Mouse (Mus musculus) heart, embryonic 11.5 days (tissue): Measurements from ENCODE around the gene Mab21l1. TPM values are rescaled to one million over a fixed set of nuclear protein-coding genes. Genes with fewer than 3 reads are reported as not detected.

Source experiments
- ATAC-seq: fragments of 200-750 bp; cut with Nextera tagmentation; replicated peaks from 2 replicates; pipeline ENCODE4 v1.8.0; 2017; ENCODE audit warnings: moderate library complexity; ENCODE audit not compliant: insufficient number of reproducible peaks, low FRiP score, low TSS enrichment
- H3K27ac ChIP-seq: fragments of 300-500 bp; sonication (generic); 2 replicates; pipeline ENCODE4 v1.5.1; 2014; ENCODE audit warnings: mild to moderate bottlenecking, low read depth, low read length
- H3K27me3 ChIP-seq: fragments of 300-500 bp; sonication (generic); 2 replicates; pipeline ENCODE4 v1.6.1; 2014; ENCODE audit warnings: mild to moderate bottlenecking, low read length, mixed read lengths; ENCODE audit not compliant: control insufficient read depth, insufficient read depth
- H3K36me3 ChIP-seq: fragments of 300-500 bp; sonication (generic); 2 replicates; pipeline ENCODE4 v1.6.1; 2014; ENCODE audit warnings: mild to moderate bottlenecking, low read length, moderate library complexity, mixed read lengths; ENCODE audit not compliant: control insufficient read depth, insufficient read depth
- H3K4me1 ChIP-seq: fragments of 300-500 bp; sonication (generic); 2 replicates; pipeline ENCODE4 v1.6.1; 2014; ENCODE audit warnings: low read length; ENCODE audit not compliant: control insufficient read depth, insufficient read depth
- H3K4me2 ChIP-seq: fragments of 300-500 bp; sonication (generic); 2 replicates; pipeline ENCODE4 v1.6.1; 2014; ENCODE audit warnings: mild to moderate bottlenecking, moderate library complexity
- H3K4me3 ChIP-seq: fragments of 300-500 bp; sonication (generic); 2 replicates; pipeline ENCODE4 v1.5.1; 2014; ENCODE audit warnings: low read depth, low read length
- H3K9ac ChIP-seq: fragments of 300-500 bp; sonication (generic); 2 replicates; pipeline ENCODE4 v1.6.1; 2014; ENCODE audit warnings: mild to moderate bottlenecking, low read depth, low read length, moderate library complexity
- H3K9me3 ChIP-seq: fragments of 300-500 bp; sonication (generic); replicated peaks from 2 replicates; pipeline ENCODE4 v1.6.1; 2016; ENCODE audit warnings: low read length; ENCODE audit not compliant: control insufficient read depth
- WGBS: fragments of 180-500 bp; shearing (Covaris S2); extraction: QIAGEN DNeasy Blood & Tissue Kit; methylation state at CpG from one replicate; pipeline ENCODE4 v1.1.7; 2014; ENCODE audit not compliant: insufficient replicate concordance; 5-methylcytosine and 5-hydroxymethylcytosine counted together
- polyA plus RNA-seq: library from polyadenylated mRNA; unstranded; fragments of >200 nt; fragmentation: Nextera tagmentation; extraction: Ambion mirVana; gene quantifications from 2 replicates; pipeline ENCODE4 v1.2.1, GENCODE M21; 2014

Gene Mab21l1
- polyA plus RNA-seq, 1 experiment from 2014 or later = 0.93 TPM

GRCm38 (mm10) chr3:55816096-55816495 is 33.8 kb downstream of the Mab21l1 start:
- Histone ChIP-seq H3K36me3 (no peaks in the 10 kb centered on the region), H3K4me2 (no peak overlapping the region), H3K4me3 (no peak overlapping the region), H3K4me1 (peaks cover 3% of the 10 kb centered on the region; the same call in 1 of the 2 replicates), H3K27ac (no peak overlapping the region), H3K9ac (no peak overlapping the region), H3K9me3 (no peaks in the 10 kb centered on the region), H3K27me3 (no peaks in the 10 kb centered on the region)
- WGBS = 70% methylated on average over 5 of the region's 5 CpGs
- ATAC-seq = no peak

- Histone ChIP-seq H3K36me3 (no peaks in the 10 kb centered on the region), H3K4me1 (peaks cover 3% of the 10 kb centered on the region; the same call in 1 of the 2 replicates), H3K9ac (no peak overlapping the region), H3K27me3 (no peaks in the 10 kb centered on the region), H3K4me2 (no peak overlapping the region), H3K27ac (no peak overlapping the region), H3K4me3 (no peak overlapping the region), H3K9me3 (no peaks in the 10 kb centered on the region)
- WGBS = 67% methylated on average over 6 of the region's 6 CpGs
- ATAC-seq = no peak
Measured at GRCm38 (mm10) chr3:55816638-55817375, 34.5 kb downstream of the Mab21l1 start.

- no peak for ATAC-seq
- H3K9ac ChIP-seq = no peak overlapping the region
- no peaks in the 10 kb centered on the region for H3K36me3 ChIP-seq
- H3K9me3 ChIP-seq = no peaks in the 10 kb centered on the region
- H3K4me1 ChIP-seq = peaks cover 3% of the 10 kb centered on the region; the same call in 1 of the 2 replicates
- H3K4me3 ChIP-seq = no peak overlapping the region
- no peak overlapping the region for H3K4me2 ChIP-seq
- no peak overlapping the region for H3K27ac ChIP-seq
- H3K27me3 ChIP-seq = no peaks in the 10 kb centered on the region
- WGBS = 84% methylated on average over 2 of the region's 2 CpGs
Measured at GRCm38 (mm10) chr3:55818082-55818481, 35.8 kb downstream of the Mab21l1 start.

GRCm38 (mm10) chr3:55819598-55819997 is 37.3 kb downstream of the Mab21l1 start:
- Histone ChIP-seq H3K27ac (no peak overlapping the region), H3K9ac (no peak overlapping the region), H3K27me3 (no peaks in the 10 kb centered on the region), H3K4me1 (peaks cover 3% of the 10 kb centered on the region; the same call in 1 of the 2 replicates), H3K36me3 (no peaks in the 10 kb centered on the region), H3K4me3 (no peak overlapping the region), H3K4me2 (no peak overlapping the region), H3K9me3 (no peaks in the 10 kb centered on the region)
- ATAC-seq = no peak

- H3K4me1 ChIP-seq = no peaks in the 10 kb centered on the region
- no peak overlapping the region for H3K9ac ChIP-seq
- 62% methylated on average over 3 of the region's 3 CpGs for whole genome bisulfite sequencing
- no peak for ATAC-seq
- no peaks in the 10 kb centered on the region for H3K9me3 ChIP-seq
- H3K27me3 ChIP-seq = no peaks in the 10 kb centered on the region
- no peak overlapping the region for H3K4me2 ChIP-seq
- no peak overlapping the region for H3K27ac ChIP-seq
- no peaks in the 10 kb centered on the region for H3K36me3 ChIP-seq
- H3K4me3 ChIP-seq = no peak overlapping the region
Measured at GRCm38 (mm10) chr3:55824864-55825263, 42.6 kb downstream of the Mab21l1 start.

DNA sequence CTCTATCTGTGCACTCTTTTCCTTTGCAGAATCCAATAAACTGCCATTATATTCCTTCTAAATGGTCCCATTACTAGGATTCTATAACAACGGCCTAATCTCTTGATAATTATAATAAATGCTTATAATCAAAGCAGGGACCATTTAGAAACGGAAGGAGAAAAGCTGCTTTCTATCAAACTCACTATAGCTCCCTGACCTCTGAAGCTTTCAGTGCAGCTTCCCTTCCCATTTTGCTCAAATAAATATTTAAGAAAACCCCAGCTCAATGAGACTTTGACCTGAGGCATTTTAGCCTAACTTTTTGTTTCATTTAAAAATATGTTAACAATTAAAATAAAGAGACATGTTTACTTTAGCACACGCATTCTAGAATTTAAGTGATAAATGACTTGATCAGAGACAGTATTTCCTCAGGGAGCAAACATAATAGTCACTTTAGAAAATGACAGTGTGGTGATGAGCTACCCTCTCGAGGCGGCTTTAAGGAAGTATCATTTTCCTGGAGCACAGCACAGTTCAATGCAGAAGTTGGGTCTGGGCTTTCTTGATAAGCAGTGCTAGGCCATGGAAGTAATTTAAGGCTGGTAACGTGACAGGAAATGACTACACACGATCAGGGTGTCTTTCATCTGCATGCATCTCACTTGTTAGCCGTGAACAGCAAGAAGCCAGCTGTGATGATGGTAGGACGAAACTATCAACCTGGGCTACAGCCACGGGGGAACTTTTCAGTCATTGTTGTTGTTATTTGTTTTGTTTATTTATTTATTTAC is 46.4 kb downstream of the Mab21l1 start:
- Histone ChIP-seq H3K4me3 (no peak overlapping the region), H3K4me1 (no peaks in the 10 kb centered on the region), H3K4me2 (no peak overlapping the region), H3K9ac (no peak overlapping the region), H3K27me3 (no peaks in the 10 kb centered on the region), H3K36me3 (no peaks in the 10 kb centered on the region), H3K9me3 (no peaks in the 10 kb centered on the region), H3K27ac (no peak overlapping the region)
- WGBS = 46% methylated on average over 10 of the region's 10 CpGs
- no peak; the same call in 1 of the 2 replicates for ATAC-seq

DNA sequence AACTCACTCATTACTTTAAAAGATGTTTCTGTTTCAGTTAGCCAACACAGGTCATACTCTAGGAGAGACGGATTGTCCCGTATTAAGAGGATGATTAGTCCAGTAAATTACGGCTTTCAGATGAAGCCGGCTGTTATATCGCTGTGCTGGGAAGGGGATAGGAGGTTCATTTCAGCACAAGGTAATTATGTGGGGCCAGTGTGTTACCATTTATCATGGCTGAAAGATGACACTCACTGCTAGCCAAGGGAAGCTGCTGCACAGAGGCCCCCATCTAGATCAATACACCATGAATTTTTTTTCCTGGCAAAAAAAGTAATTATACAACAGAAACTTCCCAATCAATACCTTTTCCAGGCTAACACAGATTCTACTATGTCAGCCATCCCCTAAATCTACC is 47.9 kb downstream of the Mab21l1 start:
- Histone ChIP-seq H3K9me3 (no peaks in the 10 kb centered on the region), H3K4me1 (0 out of 2 replicates have a peak, but pooled peaks cover 3% of the 10 kb centered on the region), H3K9ac (no peak overlapping the region), H3K4me2 (no peak overlapping the region), H3K27me3 (no peaks in the 10 kb centered on the region), H3K27ac (no peak overlapping the region), H3K4me3 (no peak overlapping the region), H3K36me3 (no peaks in the 10 kb centered on the region)
- 71% methylated on average over 5 of the region's 5 CpGs for WGBS
- no peak for ATAC-seq
